Mouse (Mus musculus): ENCODE measurements at regions not wholly inside any gene's neighbourhood (a gene's known extent, or its start where the extent isn't known, plus 50 kb on each side); places are given as distances from the start of the nearest gene placed in this dataset.

DNA sequence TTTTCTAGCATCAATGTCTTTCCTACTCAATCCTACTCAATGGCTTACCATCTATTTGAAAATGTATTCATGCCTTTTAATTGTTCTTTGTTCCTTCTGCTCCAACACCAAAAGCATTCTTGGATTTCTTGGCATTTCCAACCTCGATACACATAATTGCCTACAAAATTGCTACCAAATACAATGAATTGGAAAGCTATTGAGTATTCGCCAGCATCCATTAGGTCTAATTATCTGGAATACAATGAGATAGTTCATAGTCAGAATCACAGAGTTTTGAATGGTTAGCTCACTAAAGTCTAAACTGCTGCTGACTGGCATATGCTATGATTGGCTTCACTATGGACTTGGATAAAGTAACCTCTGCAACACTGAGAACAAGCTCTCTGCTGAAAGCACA is 696.8 kb downstream of the Efnb2 start:
- H3K4me3 ChIP-seq (ENCODE audit: low read depth, low read length) = no peak overlapping the region
- no peaks in the 10 kb centered on the region for H3K4me1 ChIP-seq (ENCODE audit: control insufficient read depth, insufficient read depth, low read length)
- H3K9me3 ChIP-seq (replicated peaks; ENCODE audit: control insufficient read depth, insufficient read depth, low read length, poor library complexity, severe bottlenecking) = no peaks in the 10 kb centered on the region
- H3K9ac ChIP-seq (ENCODE audit: low read depth, poor library complexity, severe bottlenecking) = no peak overlapping the region
- no peaks in the 10 kb centered on the region for H3K36me3 ChIP-seq (ENCODE audit: control insufficient read depth, insufficient read depth, low read length, poor library complexity, severe bottlenecking)
- TF ChIP-seq EP300 (IDR thresholded peaks at IDR 0.05; ENCODE audit: insufficient read depth, low read depth, low read length) = no peak
- TF ChIP-seq CTCF (IDR thresholded peaks at IDR 0.05; ENCODE audit: low read depth, low read length) = no peak
- TF ChIP-seq POLR2A (IDR thresholded peaks at IDR 0.05; ENCODE audit: insufficient read depth, low read length) = no peak
- H3K27me3 ChIP-seq (ENCODE audit: control insufficient read depth, insufficient read depth, low read length, poor library complexity, severe bottlenecking) = peaks cover 1% of the 10 kb centered on the region; the same call in 1 of the 2 replicates
- no peak overlapping the region for H3K27ac ChIP-seq (ENCODE audit: insufficient read depth, low read length)

DNA sequence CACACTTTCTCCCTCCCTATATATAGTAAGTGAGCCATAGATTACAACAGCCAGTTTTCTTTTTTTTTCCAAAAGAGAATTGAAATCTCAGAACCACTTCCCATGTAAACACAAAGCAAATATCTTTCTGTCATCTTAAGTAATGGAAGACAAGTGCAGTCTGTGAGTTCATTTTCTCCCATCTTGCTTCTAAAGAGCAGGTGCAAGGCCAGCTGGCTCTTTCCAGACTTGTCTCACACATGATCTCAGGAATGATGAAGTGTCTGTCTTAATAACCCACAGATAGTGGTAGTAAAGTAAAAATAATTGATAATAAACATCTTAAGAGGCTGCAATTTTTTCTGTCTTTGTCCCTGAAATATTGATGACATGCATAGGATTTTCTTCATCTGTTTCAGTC is 704.3 kb downstream of the Efnb2 start:
- H3K27ac ChIP-seq (ENCODE audit: insufficient read depth, low read length) = no peak overlapping the region
- H3K4me1 ChIP-seq (ENCODE audit: control insufficient read depth, insufficient read depth, low read length) = no peaks in the 10 kb centered on the region
- TF ChIP-seq EP300 (IDR thresholded peaks at IDR 0.05; ENCODE audit: insufficient read depth, low read depth, low read length) (no peak), CTCF (IDR thresholded peaks at IDR 0.05; ENCODE audit: low read depth, low read length) (no peak), POLR2A (IDR thresholded peaks at IDR 0.05; ENCODE audit: insufficient read depth, low read length) (no peak)

DNA sequence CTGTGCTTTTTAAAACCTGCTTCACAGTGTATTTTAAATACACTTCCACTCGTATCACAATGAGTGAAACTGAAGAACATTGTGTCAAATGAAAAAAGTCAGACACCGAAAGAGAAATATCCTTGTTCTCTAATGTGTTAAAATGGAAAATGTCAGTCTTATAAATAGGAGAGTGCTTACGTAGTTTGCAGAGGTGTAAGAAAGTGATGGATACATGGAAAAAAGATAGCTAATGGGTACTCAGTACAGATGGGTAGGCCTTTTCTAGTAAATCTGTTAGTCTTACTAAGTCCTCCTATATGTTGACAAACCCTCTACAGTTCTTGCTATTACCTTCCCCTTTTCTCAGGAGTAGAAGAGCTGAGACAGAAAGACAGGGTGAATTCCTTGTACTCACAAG is 706.2 kb downstream of the Efnb2 start:
- TF ChIP-seq CTCF (IDR thresholded peaks at IDR 0.05; ENCODE audit: low read depth, low read length) = no peak
- no peaks in the 10 kb centered on the region for H3K4me1 ChIP-seq (ENCODE audit: control insufficient read depth, insufficient read depth, low read length)
- H3K36me3 ChIP-seq (ENCODE audit: control insufficient read depth, insufficient read depth, low read length, poor library complexity, severe bottlenecking) = no peaks in the 10 kb centered on the region
- no peak overlapping the region for H3K9ac ChIP-seq (ENCODE audit: low read depth, poor library complexity, severe bottlenecking)
- no peaks in the 10 kb centered on the region for H3K9me3 ChIP-seq (replicated peaks; ENCODE audit: control insufficient read depth, insufficient read depth, low read length, poor library complexity, severe bottlenecking)
- no peak overlapping the region for H3K27ac ChIP-seq (ENCODE audit: insufficient read depth, low read length)
- no peak overlapping the region for H3K4me3 ChIP-seq (ENCODE audit: low read depth, low read length)
- no peaks in the 10 kb centered on the region for H3K27me3 ChIP-seq (ENCODE audit: control insufficient read depth, insufficient read depth, low read length, poor library complexity, severe bottlenecking)

More for the DNA sequence above, 704.3 kb downstream of the Efnb2 start:
- Histone ChIP-seq H3K4me3 (ENCODE audit: low read depth, low read length) (no peak overlapping the region), H3K27me3 (ENCODE audit: control insufficient read depth, insufficient read depth, low read length, poor library complexity, severe bottlenecking) (peaks cover 1% of the 10 kb centered on the region; the same call in 1 of the 2 replicates), H3K9ac (ENCODE audit: low read depth, poor library complexity, severe bottlenecking) (no peak overlapping the region), H3K9me3 (replicated peaks; ENCODE audit: control insufficient read depth, insufficient read depth, low read length, poor library complexity, severe bottlenecking) (no peaks in the 10 kb centered on the region), H3K36me3 (ENCODE audit: control insufficient read depth, insufficient read depth, low read length, poor library complexity, severe bottlenecking) (no peaks in the 10 kb centered on the region)

DNA sequence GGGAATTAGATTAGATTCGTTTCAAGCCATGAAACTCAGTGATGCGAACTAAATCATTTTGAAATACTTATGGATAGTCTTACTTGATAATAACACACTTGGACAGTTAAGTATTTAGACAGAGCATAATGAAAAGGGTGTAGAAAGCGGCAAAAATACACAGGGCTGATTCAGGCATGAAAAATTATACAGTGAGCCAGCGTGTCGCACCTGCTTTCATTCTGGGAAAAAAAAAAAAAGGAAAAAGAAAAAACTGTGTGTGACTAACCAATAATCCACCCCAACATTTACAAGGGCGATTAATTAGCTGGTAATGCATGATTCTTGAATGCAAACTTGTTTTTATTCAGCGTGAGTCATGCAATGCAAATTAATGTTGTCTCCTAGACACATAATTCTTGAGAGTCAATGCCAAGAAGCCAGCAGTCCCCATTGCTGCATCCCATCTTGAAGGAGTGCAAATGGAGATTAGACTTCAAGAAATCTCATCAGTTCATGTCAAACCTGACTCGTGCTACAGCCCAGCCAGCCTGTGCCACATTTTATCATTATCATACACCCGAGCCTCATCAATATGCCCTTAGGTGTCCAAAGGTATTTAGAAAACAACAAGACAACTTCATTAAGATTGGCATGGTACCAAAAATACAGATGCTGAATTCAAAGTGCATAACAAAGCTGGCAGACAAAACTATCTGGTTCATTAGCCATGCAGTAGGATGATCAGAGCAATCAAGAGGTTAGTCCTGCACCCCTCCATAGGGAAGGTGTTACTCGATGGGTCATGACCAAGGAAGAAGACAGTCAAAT is 714.9 kb downstream of the Efnb2 start:
- TF ChIP-seq EP300 (IDR thresholded peaks at IDR 0.05; ENCODE audit: insufficient read depth, low read depth, low read length) (no peak), CTCF (IDR thresholded peaks at IDR 0.05; ENCODE audit: low read depth, low read length) (no peak), POLR2A (IDR thresholded peaks at IDR 0.05; ENCODE audit: insufficient read depth, low read length) (no peak)

DNA sequence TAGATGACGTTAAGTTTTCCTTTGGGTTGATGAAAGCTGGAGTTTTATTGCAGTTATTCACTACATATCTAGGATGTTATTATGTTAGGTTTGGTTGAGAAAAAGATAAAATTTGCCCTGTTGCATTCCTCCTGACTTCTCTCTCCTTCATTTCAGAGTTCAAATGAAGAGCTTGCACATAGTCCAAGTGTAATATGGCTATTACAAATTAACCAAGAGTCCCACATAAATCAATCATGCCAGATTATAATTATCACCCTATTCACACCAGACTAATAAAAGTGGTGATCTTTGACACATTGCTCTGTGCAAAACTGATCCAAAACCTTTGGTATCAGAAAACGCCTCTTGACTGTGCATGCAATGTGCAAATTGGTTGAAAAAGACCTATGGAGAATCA is 724.4 kb downstream of the Efnb2 start:
- TF ChIP-seq POLR2A (IDR thresholded peaks at IDR 0.05; ENCODE audit: insufficient read depth, low read length) = no peak
- TF ChIP-seq CTCF (IDR thresholded peaks at IDR 0.05; ENCODE audit: low read depth, low read length) = no peak
- TF ChIP-seq EP300 (IDR thresholded peaks at IDR 0.05; ENCODE audit: insufficient read depth, low read depth, low read length) = no peak
- no peak overlapping the region for H3K4me3 ChIP-seq (ENCODE audit: low read depth, low read length)
- no peaks in the 10 kb centered on the region for H3K36me3 ChIP-seq (ENCODE audit: control insufficient read depth, insufficient read depth, low read length, poor library complexity, severe bottlenecking)
- H3K9ac ChIP-seq (ENCODE audit: low read depth, poor library complexity, severe bottlenecking) = no peak overlapping the region
- no peaks in the 10 kb centered on the region for H3K4me1 ChIP-seq (ENCODE audit: control insufficient read depth, insufficient read depth, low read length)
- H3K9me3 ChIP-seq (replicated peaks; ENCODE audit: control insufficient read depth, insufficient read depth, low read length, poor library complexity, severe bottlenecking) = no peaks in the 10 kb centered on the region
- H3K27me3 ChIP-seq (ENCODE audit: control insufficient read depth, insufficient read depth, low read length, poor library complexity, severe bottlenecking) = no peaks in the 10 kb centered on the region
- no peak overlapping the region for H3K27ac ChIP-seq (ENCODE audit: insufficient read depth, low read length)

More for the DNA sequence above, 714.9 kb downstream of the Efnb2 start:
- no peak overlapping the region for H3K9ac ChIP-seq (ENCODE audit: low read depth, poor library complexity, severe bottlenecking)
- no peak overlapping the region for H3K27ac ChIP-seq (ENCODE audit: insufficient read depth, low read length)
- H3K4me1 ChIP-seq (ENCODE audit: control insufficient read depth, insufficient read depth, low read length) = no peaks in the 10 kb centered on the region
- H3K9me3 ChIP-seq (replicated peaks; ENCODE audit: control insufficient read depth, insufficient read depth, low read length, poor library complexity, severe bottlenecking) = no peaks in the 10 kb centered on the region
- no peaks in the 10 kb centered on the region for H3K27me3 ChIP-seq (ENCODE audit: control insufficient read depth, insufficient read depth, low read length, poor library complexity, severe bottlenecking)
- no peaks in the 10 kb centered on the region for H3K36me3 ChIP-seq (ENCODE audit: control insufficient read depth, insufficient read depth, low read length, poor library complexity, severe bottlenecking)
- no peak overlapping the region for H3K4me3 ChIP-seq (ENCODE audit: low read depth, low read length)

DNA sequence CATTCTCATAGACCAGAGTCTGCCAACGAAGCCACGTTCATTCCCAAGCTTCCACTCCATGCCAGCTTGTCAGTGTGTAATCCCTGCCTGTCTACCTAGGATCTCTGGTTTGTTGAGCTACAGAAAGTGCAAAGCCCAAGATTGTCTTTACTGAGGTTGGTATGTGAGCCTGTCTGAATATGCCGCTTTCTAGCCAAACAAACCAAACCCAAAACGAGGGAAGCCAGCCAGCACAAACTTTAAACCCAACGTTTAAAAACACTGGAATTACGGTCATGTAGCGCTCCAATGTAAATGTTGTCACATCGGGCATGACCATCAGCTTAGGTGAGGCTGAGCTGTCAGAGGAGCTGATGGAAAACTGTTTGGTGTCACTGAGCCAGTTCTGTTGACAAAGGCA is 741.6 kb downstream of the Efnb2 start:
- Histone ChIP-seq H3K9me3 (replicated peaks; ENCODE audit: control insufficient read depth, insufficient read depth, low read length, poor library complexity, severe bottlenecking) (no peaks in the 10 kb centered on the region), H3K36me3 (ENCODE audit: control insufficient read depth, insufficient read depth, low read length, poor library complexity, severe bottlenecking) (no peaks in the 10 kb centered on the region), H3K9ac (ENCODE audit: low read depth, poor library complexity, severe bottlenecking) (no peak overlapping the region), H3K27ac (ENCODE audit: insufficient read depth, low read length) (no peak overlapping the region), H3K4me3 (ENCODE audit: low read depth, low read length) (no peak overlapping the region), H3K27me3 (ENCODE audit: control insufficient read depth, insufficient read depth, low read length, poor library complexity, severe bottlenecking) (no peaks in the 10 kb centered on the region; the same call in 1 of the 2 replicates), H3K4me1 (ENCODE audit: control insufficient read depth, insufficient read depth, low read length) (no peaks in the 10 kb centered on the region)
- TF ChIP-seq CTCF (IDR thresholded peaks at IDR 0.05; ENCODE audit: low read depth, low read length) = no peak
- TF ChIP-seq EP300 (IDR thresholded peaks at IDR 0.05; ENCODE audit: insufficient read depth, low read depth, low read length) = no peak
- no peak for TF ChIP-seq POLR2A (IDR thresholded peaks at IDR 0.05; ENCODE audit: insufficient read depth, low read length)
